Mouse (Mus musculus): ENCODE data around the gene Mef2b.
"Not testable (repeated sequence)": the region's sequence is repeated elsewhere in the genome, so short reads cannot be mapped to it uniquely, and the experiment has no call there.

Mef2b gene

DNA sequence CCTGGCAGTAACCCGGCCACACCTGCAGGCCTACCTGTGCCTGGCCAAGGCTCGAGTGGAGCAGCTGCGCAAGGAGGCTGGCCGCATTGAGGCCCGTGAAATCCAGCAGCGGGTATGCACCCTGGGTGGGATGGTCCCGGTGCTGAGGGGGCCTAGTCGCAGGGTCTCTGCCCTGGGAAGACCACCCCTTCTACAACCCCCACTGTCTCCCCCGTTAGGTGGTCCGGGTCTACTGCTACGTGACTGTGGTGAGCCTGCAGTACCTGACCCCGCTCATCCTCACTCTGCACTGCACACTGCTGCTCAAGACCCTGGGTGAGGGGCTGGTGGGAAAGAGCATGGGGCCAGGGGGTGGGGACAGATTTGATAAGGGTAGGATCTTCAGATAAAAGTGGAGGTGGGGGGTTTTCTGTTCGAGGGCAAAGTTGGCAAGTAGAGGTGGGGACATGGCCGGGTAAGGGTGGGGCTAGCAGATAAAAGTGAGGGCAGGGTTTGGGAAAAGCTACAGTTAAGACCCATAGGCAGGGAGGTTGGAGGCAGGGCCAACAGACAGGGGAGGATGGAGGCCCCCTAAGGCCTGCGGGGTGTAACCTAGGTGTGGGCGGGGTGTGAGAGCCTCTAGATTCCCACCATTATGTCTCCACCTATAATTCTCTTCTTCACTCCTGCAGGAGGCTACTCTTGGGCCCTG, 41.8 kb downstream of the Mef2b start:
- no peak for DNase-seq

DNA sequence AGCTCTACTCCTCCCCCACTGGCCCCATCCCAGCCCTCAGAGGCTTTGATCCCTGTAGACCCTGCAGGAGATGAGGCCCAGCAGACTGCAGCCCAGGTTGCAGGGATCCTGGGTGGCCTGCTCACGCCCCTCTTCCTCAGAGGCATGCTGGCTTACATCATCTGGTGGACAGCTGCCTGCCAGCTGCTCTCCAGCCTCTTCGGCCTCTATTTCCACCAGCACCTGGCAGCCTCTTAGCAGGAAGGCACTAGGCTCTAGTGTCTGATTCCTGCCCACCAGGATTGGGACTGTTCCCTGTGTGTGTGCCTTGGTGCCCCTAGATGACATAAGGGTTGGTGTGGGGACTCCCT, 42.4 kb downstream of the Mef2b start:
- no peak for DNase-seq

- no peak for DNase-seq
These were observed 43.7 kb downstream of the Mef2b start for GRCm38 (mm10) chr8:70183194-70183593.

GRCm38 (mm10) chr8:70188707-70189106, 49.2 kb downstream of the Mef2b start:
- DNase-seq: no peak

- no peak for DNase-seq
These were observed 53.7 kb downstream of the Mef2b start for GRCm38 (mm10) chr8:70193238-70193637.

DNA sequence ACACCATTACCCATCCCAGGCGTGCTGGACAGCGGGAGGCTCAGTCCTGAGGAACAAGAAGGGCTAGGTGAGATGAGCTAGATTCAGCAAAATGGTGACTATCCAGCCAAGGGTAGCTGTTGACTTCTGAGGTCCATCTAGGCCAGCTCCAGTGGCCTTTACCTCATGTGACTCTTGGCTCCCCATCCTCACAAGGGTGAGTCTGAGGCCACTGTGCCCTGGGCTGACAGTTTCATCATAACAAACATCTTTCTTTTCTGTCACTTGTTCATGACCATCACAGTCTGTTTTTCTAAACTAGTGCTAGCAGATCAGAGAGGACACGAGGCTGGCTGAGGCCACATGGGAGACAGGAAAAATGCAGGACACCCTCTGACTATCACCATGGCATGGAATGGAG, 54.7 kb downstream of the Mef2b start:
- no peak for DNase-seq

GRCm38 (mm10) chr8:70195762-70196161, 56.3 kb downstream of the Mef2b start:
- DNase-seq: no peak

DNA sequence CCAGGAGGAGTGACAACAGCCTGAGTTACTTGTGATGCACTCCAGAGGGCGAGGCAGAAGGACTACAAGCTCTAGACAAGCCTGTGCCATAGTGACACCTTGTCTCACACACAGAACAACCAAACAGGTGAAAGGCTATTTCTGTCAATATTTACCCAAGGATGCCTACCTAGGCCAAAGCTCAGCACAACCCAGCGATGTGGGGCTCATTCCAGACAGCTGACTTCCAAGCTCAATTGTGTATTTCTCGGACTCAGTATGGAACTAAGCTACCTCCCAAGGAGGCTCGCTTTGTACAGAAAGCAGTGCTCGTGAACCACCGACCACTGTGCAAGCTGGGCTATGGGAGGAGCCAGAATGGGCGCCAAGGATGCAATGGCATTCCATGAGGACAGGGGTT, 58.1 kb downstream of the Mef2b start:
- no peak for DNase-seq

GRCm38 (mm10) chr8:70200098-70200681, 60.7 kb downstream of the Mef2b start:
- DNase-seq: peak; percentile 54

DNA sequence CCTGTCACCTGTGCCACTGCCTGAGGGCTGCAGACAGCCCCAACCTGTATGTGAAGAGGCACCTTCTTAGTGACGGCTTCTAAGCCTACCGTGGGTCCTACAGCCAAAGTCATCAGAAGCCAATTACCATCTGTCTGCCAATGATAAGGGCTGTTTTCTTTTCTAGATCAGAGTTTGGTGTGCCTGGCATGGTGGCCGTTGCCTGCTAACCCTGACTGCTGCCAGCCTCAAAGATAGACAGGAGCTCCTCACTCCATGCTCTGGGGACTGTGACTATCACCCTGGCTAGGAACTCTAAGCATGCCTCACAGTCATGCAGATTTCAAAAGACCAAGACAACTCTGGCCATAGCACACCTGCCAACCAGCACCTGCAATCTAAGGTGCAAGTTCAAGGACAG, 61.9 kb downstream of the Mef2b start:
- DNase-seq: no peak

DNA sequence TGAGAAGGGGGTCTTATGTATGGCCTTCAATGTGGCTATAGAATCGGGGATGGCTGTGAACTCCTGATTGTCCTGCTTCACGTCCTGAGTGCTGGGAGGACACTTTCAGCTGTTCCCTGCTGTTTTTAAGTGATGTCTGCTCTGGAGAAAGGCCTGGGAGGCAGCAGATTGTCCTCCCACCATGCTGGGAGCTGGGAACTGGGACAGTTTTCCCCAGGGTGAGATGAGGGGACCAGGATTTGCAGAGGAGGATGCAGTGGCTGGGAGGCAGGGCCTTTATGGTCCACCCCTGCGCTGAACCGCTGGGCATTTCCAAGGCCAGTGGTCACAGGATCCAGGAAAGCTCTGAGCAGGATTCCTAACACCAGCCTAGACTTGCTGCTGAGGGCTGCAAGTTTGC, 63.6 kb downstream of the Mef2b start:
- DNase-seq: no peak

DNA sequence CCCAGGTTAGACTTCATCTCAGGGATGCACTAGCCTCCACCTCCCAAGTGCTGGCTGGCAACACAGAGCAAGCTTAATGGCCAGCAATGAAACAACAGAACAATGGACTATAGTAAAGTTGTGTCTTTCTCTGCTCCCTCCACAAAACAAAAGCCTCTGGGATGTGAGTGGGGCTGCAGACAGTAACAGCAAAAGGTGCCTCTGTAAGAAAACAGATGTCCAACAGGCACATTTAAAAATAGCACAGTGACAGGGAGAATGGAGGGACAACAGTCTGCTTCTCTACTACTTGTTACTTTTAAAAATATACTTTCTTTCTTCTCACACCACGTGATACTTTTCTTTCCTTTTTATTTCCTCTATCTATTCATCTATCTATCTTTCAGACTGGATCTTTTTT, 65.2 kb downstream of the Mef2b start:
- DNase-seq: no peak

DNA sequence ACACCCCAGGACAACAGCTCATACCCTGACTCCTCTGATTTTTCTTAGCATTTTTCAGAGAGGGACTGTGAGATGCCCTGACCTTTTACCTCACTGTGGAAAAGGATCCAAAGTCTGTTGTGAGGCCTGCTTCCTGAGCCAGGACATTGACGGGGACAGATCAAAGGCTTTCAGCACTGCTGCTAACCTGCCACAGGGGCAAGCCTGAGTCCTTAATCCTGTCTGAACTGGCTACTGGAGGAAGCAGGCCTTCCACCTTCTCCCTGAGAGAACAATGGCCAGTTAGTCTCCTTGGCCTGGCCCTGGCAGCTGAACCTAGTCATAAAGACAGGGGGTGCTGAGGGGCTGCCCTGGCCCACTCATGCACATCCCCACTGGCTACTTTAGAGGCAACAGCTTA, 68.6 kb downstream of the Mef2b start:
- no peak for DNase-seq

- DNase-seq: no peak
These were observed 71.0 kb downstream of the Mef2b start for GRCm38 (mm10) chr8:70210538-70210937.

GRCm38 (mm10) chr8:70211275-70211674, 71.8 kb downstream of the Mef2b start:
- no peak for DNase-seq

- DNase-seq: no peak
These were observed 72.2 kb downstream of the Mef2b start for GRCm38 (mm10) chr8:70211726-70212111.

DNA sequence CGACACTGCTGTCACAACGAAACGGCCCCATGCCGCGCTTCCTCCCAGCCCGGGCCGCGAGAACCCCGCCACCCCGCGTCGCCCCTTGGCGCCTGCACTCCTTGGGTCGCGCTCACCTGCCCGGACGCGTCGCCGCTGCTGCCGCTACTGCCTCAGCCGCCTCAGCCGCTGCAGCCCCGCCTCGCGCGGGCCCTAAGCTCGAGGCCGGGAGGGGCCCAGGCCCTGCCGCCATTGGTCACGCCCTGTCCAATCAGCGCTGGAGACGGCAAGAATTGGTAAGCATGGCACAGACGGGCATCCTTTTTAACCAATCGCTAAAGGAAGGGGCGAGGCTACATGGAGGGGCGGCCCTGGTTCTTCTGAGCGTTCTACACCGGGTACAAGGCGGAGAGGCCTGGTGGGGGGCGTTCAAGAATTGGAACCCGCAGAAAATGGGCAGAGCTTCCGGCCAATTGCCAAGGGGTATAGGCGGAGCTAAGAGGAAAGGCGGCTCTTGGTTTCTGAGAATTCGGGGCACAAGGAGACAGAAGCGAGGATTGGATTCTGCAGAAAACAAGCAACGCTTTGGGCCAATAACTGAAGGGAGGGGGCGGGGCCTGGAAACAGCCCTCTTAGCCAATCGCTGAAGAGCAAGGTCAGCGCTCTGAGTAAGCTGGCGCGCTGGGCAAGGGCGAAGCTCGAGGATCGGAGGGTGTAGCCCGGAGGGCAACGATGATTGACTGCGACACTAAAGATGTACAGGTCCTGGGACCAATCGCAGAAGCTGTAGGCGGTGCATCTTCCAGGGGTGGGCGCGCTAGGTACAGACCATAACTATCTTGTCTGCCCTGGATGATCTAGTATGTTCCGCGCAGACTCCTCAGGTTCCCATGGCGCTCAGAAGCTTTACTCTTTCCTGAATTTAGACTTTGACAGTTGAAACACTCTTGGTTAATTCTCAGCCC, 72.9 kb downstream of the Mef2b start, which contains the start of gene Slc25a42:
Slc25a42 (minus strand) TSS at position 194 of the 944 bp plus-strand sequence.
- DNase-seq: peak; percentile 99

- no peak for DNase-seq
These were observed 74.9 kb downstream of the Mef2b start for GRCm38 (mm10) chr8:70214411-70214810.

DNA sequence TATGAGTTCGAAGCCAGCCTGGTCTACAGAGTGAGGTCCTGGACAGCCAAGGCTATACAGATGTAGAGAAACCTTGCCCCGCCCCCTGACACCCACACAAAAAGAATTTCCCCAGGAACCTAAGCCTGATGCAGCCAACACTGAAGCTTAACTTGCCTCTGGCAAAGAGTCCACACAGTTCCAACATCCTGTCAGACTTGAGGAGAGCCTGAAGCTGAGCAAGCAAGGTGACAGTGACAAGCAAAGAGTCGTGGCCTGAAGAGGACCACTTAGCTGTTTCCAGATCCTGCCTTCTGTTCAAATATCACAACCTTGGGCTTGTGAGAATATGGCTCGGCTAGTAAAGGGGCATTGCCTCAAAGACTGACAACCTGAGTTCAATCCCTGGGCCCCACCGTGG, 75.6 kb downstream of the Mef2b start:
- no peak for DNase-seq

- not testable (repeated sequence) for DNase-seq
These were observed 76.7 kb downstream of the Mef2b start for GRCm38 (mm10) chr8:70216161-70216560.

GRCm38 (mm10) chr8:70216566-70216965, 77.1 kb downstream of the Mef2b start:
- DNase-seq: peak; percentile 71

All from cerebellum, adult 11 months (tissue).